Mouse (Mus musculus) kidney, embryonic 14.5 days (tissue): Measurements from ENCODE around the gene Rbm41. TPM values are rescaled to one million over a fixed set of nuclear protein-coding genes. Genes with fewer than 3 reads are reported as not detected.

Experiments used
- ATAC-seq: fragments of 200-750 bp; cut with Nextera tagmentation; 2 replicates; pipeline ENCODE4 v1.8.0; 2017; ENCODE audit warnings: moderate number of reproducible peaks, mild to moderate bottlenecking, moderate TSS enrichment, moderate library complexity; ENCODE audit not compliant: low FRiP score, low TSS enrichment
- H3K27ac ChIP-seq: fragments of 300-500 bp; sonication (generic); 2 replicates; pipeline ENCODE4 v1.5.1; 2014; ENCODE audit warnings: low read depth, mild to moderate bottlenecking, low read length, moderate library complexity, mixed read lengths
- H3K27me3 ChIP-seq: fragments of 300-500 bp; sonication (generic); 2 replicates; pipeline ENCODE4 v1.6.1; 2014; ENCODE audit warnings: mild to moderate bottlenecking, low read length; ENCODE audit not compliant: control insufficient read depth, insufficient read depth
- H3K36me3 ChIP-seq: fragments of 300-500 bp; sonication (generic); 2 replicates; pipeline ENCODE4 v1.6.1; 2014; ENCODE audit warnings: low read length, mixed read lengths; ENCODE audit not compliant: control insufficient read depth, insufficient read depth
- H3K4me1 ChIP-seq: fragments of 300-500 bp; sonication (generic); 2 replicates; pipeline ENCODE4 v1.6.1; 2014; ENCODE audit warnings: low read length, mixed read lengths; ENCODE audit not compliant: control insufficient read depth, insufficient read depth
- H3K4me2 ChIP-seq: fragments of 300-500 bp; sonication (generic); replicated peaks from 2 replicates; pipeline ENCODE4 v1.6.1; 2014; ENCODE audit warnings: low read depth, mild to moderate bottlenecking, low read length
- H3K4me3 ChIP-seq: fragments of 300-500 bp; sonication (generic); 2 replicates; pipeline ENCODE4 v1.5.1; 2014; ENCODE audit warnings: mild to moderate bottlenecking, low read length
- H3K9ac ChIP-seq: fragments of 300-500 bp; sonication (generic); 2 replicates; pipeline ENCODE4 v1.6.1; 2014; ENCODE audit warnings: low read depth, mild to moderate bottlenecking, low read length, moderate library complexity
- H3K9me3 ChIP-seq: fragments of 300-500 bp; sonication (generic); 2 replicates; pipeline ENCODE4 v1.6.1; 2016; ENCODE audit warnings: low read length; ENCODE audit not compliant: control insufficient read depth
- WGBS: fragments of 180-500 bp; shearing (Covaris S2); extraction: QIAGEN DNeasy Blood & Tissue Kit; methylation state at CpG from one replicate; pipeline ENCODE4 v1.1.7; 2014; 5-methylcytosine and 5-hydroxymethylcytosine counted together
- polyA plus RNA-seq: library from polyadenylated mRNA; unstranded; fragments of >200 nt; fragmentation: Nextera tagmentation; extraction: Ambion mirVana; gene quantifications from 2 replicates; pipeline ENCODE4 v1.2.1, GENCODE M21; 2014

Gene Rbm41
- polyA plus RNA-seq = 4.1 and 8.9 TPM in 2 replicates

DNA sequence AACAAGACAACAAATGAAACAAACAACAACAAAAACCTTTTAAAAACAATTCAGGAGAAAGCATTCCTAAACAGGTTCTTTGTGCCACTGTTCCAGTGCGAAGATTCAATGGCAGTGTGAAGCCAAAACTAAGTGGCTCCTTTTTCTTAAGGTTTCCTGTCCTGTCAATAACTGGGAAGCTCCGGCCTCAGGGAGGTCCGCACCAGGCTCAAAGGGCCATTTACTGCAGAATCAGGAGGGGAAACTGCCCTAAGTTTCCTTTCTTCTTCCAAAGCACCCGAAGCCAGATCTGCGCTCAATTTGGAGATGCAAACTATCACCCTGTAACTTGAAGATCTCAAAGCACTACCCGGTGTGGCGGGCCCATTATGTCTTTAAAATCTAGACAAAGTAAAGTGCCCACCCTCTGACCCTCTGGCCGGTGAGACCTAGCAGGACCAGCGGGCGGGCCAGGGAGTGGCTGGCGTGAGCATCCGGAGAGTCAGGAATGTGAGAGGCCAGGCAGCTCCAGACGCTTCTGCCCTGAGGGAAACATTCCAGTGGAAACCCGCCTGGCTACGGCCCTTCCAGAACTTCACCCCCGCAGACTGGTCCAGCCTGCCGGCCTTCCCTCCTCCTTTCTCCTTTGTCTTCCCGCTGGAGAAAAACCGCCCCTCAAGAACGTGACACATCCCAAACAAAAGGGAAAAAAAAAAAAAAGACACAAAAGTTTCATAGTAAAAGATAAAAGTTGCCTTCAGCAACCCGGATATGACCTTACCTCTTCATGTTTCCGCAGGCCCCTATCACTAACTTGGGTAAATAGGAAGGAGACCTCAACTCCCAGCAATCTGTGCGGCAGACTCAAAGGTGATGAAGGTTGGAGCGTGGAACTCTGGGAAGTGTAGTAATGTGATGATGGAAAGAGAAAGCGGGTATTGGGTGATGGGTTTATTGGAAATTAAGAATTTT lies at the start of gene Rbm41:
Gene Rbm41, minus strand, starts transcription at position 856 of the 951 bp plus-strand sequence.
- peak; percentile 95 for ATAC-seq
- peak within 1 kb of the TSS; percentile 40 for H3K4me2 ChIP-seq
- H3K9ac ChIP-seq = peak within 1 kb of the TSS; percentile 59
- WGBS = 24% methylated on average over 25 of the region's 25 CpGs
- no peaks in the 10 kb centered on the region for H3K9me3 ChIP-seq
- no peaks in the 10 kb centered on the region for H3K27me3 ChIP-seq
- H3K36me3 ChIP-seq = peaks cover 4% of the 10 kb centered on the region; the same call in 1 of the 2 replicates
- no peaks in the 10 kb centered on the region for H3K4me1 ChIP-seq
- H3K4me3 ChIP-seq = peak within 1 kb of the TSS; percentile 48
- H3K27ac ChIP-seq = peak within 1 kb of the TSS; percentile 51

DNA sequence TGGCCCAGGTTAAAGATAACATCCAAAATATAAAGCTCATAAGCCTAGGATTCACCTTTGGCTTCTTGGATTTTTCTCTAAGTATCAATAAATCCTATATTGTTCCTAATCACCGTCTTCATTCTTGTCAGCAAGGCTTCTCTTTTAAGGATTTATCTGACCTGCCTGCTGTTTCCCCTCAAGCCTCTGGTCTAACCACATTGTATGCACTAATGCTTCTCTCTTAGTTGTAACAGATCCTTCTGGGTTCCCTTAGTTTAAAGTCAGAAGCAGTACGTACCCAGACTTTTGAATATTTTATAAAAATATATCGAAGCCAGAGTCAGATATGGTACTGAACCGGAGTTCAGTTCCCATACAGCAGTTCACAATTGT lies 283 bp upstream of the Rbm41 start:
- no peaks in the 10 kb centered on the region for H3K4me1 ChIP-seq
- no peak overlapping the region for H3K27ac ChIP-seq
- ATAC-seq = no peak
- H3K9ac ChIP-seq = no peak overlapping the region
- no peak overlapping the region; the same call in 1 of the 2 replicates for H3K4me2 ChIP-seq
- 90% methylated on average over 4 of the region's 4 CpGs for WGBS
- H3K27me3 ChIP-seq = no peaks in the 10 kb centered on the region
- no peak overlapping the region; the same call in 1 of the 2 replicates for H3K4me3 ChIP-seq
- H3K9me3 ChIP-seq = no peaks in the 10 kb centered on the region
- H3K36me3 ChIP-seq = no peaks in the 10 kb centered on the region; the same call in 1 of the 2 replicates

DNA sequence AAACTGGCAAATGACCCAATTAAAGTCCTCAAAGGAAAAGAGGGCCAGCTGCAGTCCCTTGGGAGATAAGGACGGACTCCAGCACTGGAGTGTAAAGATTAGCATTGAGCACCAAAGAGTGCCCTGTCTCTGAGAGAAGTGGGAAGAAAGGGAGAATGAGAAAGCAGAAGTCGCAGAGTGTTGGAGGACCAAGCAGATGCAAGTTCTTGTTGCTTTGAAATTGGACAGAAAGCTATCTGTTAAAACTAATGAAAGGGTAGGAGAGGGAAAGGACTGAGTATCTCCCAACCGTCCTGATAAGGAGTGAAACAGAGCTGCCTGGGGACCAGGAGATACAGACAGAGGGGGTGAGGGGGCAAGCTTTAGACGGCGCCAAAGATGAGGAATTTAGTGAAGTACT lies 16.3 kb downstream of the Rbm41 start:
- H3K27ac ChIP-seq = no peak overlapping the region
- no peaks in the 10 kb centered on the region for H3K4me1 ChIP-seq
- H3K4me2 ChIP-seq = no peak overlapping the region
- no peak overlapping the region for H3K9ac ChIP-seq
- WGBS = 90% methylated on average over 5 of the region's 5 CpGs
- no peak overlapping the region for H3K4me3 ChIP-seq
- no peaks in the 10 kb centered on the region for H3K27me3 ChIP-seq
- no peaks in the 10 kb centered on the region for H3K9me3 ChIP-seq
- ATAC-seq = no peak
- no peaks in the 10 kb centered on the region for H3K36me3 ChIP-seq

DNA sequence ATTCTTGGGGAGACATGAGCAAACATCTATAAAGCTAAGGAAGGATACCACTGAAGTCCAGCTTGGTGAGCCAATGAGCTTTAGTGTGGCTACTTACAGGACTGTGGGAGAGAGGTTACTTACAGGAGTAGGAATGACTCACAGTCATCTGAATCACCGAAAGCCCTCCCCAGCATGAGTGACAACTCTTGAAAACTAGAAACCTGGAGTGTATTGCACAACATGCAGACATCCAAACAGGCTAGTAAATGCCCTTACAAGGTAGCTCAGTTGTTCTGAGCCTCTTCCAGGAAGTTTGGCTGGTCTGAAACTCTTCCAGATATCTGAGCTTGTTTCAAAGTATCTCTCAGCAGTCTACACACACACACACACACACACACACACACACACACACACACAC lies 64.9 kb downstream of the Rbm41 start:
- 76% methylated on average over 1 of the region's 1 CpGs for WGBS
- H3K36me3 ChIP-seq = no peaks in the 10 kb centered on the region
- ATAC-seq = no peak
- no peak overlapping the region for H3K27ac ChIP-seq
- no peak overlapping the region for H3K4me3 ChIP-seq
- no peaks in the 10 kb centered on the region for H3K4me1 ChIP-seq
- H3K9me3 ChIP-seq = no peaks in the 10 kb centered on the region
- H3K9ac ChIP-seq = no peak overlapping the region
- H3K4me2 ChIP-seq = no peak overlapping the region
- no peaks in the 10 kb centered on the region for H3K27me3 ChIP-seq

DNA sequence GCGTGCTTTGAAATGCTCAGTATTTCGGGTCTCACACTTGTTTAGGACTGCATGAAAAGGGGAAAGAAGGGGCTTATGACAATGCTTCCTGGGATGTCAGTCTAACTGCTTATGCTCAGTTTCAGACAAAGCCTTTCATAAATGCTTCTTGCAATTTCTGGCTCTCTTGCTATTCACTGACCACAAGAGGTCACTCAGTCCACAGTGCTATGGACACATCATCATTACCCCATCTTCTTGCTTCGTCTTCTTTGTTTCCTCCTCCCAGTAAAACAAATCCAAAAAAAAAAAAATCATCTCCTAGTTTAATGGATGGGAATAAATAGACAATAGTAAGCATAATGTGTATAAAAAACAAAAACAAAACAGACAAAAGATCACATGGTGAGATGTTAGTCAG lies 65.9 kb downstream of the Rbm41 start:
- no peak overlapping the region for H3K27ac ChIP-seq
- no peaks in the 10 kb centered on the region for H3K27me3 ChIP-seq
- no peak overlapping the region for H3K4me2 ChIP-seq
- H3K9ac ChIP-seq = no peak overlapping the region
- 76% methylated on average over 3 of the region's 3 CpGs for WGBS
- no peak for ATAC-seq
- no peaks in the 10 kb centered on the region for H3K36me3 ChIP-seq
- no peak overlapping the region for H3K4me3 ChIP-seq
- H3K9me3 ChIP-seq = no peaks in the 10 kb centered on the region
- H3K4me1 ChIP-seq = no peaks in the 10 kb centered on the region

DNA sequence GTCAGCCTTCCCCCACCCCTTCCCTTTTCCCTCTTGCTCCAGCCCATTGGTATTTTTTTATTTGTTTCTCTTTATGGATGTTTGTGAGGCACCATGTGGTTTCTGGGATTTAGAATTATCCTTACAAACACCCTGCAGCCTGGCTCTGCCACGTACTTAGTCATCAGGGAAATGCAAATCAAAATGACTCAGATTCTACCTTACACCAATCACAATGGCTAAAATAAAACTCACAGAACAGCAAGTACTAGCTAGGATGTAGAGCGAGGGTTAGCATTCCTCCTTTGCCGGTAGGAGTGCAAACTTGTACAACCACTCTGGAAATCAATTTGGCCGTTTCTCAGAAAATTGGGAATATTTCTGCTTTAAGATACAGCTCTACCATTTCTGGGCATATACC lies 77.8 kb downstream of the Rbm41 start:
- WGBS = 84% methylated on average over 4 of the region's 4 CpGs
- no peak overlapping the region for H3K4me2 ChIP-seq

DNA sequence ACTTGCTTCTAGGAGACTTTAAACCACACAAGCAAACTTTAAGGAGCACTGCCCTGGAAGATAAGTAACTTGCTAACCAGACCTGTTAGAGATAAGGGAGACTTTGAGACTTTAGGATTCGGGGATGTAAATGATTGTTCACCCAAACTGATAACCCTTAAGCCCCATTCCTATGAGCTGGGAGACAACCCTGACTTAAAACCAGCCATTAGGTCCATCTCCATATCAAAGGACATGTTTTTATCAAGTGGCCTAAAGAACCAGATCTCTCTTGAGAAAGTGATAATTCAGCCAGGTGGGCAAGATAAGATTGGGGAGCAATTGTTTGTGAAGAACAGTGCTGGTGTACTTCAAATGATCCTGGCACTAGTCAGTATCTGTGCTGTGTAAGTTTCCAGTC lies 107.0 kb downstream of the Rbm41 start:
- 62% methylated on average over 1 of the region's 1 CpGs for WGBS
- no peak overlapping the region for H3K4me3 ChIP-seq
- H3K4me1 ChIP-seq = no peaks in the 10 kb centered on the region
- H3K4me2 ChIP-seq = no peak overlapping the region
- H3K27me3 ChIP-seq = no peaks in the 10 kb centered on the region
- H3K36me3 ChIP-seq = no peaks in the 10 kb centered on the region
- H3K27ac ChIP-seq = no peak overlapping the region
- ATAC-seq = no peak
- H3K9me3 ChIP-seq = no peaks in the 10 kb centered on the region
- no peak overlapping the region for H3K9ac ChIP-seq

More for the DNA sequence above, 77.8 kb downstream of the Rbm41 start:
- Histone ChIP-seq H3K27me3 (no peaks in the 10 kb centered on the region), H3K4me1 (no peaks in the 10 kb centered on the region), H3K4me3 (no peak overlapping the region), H3K27ac (no peak overlapping the region), H3K36me3 (no peaks in the 10 kb centered on the region), H3K9ac (no peak overlapping the region), H3K9me3 (no peaks in the 10 kb centered on the region)
- no peak for ATAC-seq

DNA sequence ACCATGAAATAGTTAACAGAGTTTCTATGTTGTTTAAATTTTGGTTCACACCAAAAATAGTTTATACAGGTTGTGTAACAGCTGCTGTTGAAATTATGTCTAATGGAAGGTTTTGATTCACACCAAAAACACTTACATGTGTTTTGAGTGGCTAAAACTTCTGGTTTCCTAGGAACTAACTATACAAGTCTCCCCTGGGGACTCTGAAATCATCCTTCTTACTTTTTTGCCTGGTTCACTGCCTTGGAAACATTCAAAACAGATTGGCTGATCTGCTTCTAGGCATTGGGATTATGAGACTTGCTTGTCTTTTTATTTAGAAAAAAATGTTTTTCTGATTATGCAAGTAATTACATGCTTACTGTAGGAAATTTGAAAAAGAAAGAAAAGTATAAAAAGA lies 115.2 kb downstream of the Rbm41 start:
- Histone ChIP-seq H3K27ac (no peak overlapping the region), H3K9ac (no peak overlapping the region), H3K4me2 (no peak overlapping the region), H3K9me3 (no peaks in the 10 kb centered on the region), H3K4me1 (no peaks in the 10 kb centered on the region), H3K4me3 (no peak overlapping the region), H3K27me3 (no peaks in the 10 kb centered on the region), H3K36me3 (no peaks in the 10 kb centered on the region)
- ATAC-seq = no peak

DNA sequence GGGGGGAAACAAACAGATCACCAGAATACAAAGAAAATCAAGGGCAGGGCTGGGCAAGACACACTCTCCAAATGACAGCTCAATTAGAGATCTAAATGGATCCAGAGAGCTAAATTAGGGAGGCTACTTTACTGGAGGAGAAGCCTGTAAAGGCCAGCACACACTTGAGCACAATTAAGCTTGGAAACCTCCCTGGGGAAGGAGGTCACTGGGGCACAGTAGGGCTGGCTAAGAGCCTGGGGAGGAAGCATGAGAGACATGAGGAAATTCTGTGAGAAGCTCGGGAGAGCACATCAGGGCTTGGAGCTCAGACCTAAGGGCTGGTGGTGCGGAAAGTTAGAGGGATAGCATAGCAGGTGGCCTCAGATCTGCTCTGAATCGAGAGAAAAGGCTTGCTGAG lies 120.5 kb downstream of the Rbm41 start:
- ATAC-seq = no peak
- Histone ChIP-seq H3K4me2 (no peak overlapping the region), H3K4me1 (no peaks in the 10 kb centered on the region)

More for the DNA sequence above, 120.5 kb downstream of the Rbm41 start:
- WGBS = 39% methylated on average over 3 of the region's 3 CpGs
- Histone ChIP-seq H3K9me3 (no peaks in the 10 kb centered on the region), H3K9ac (no peak overlapping the region), H3K4me3 (no peak overlapping the region), H3K27ac (no peak overlapping the region), H3K27me3 (no peaks in the 10 kb centered on the region), H3K36me3 (no peaks in the 10 kb centered on the region)
